Mouse (Mus musculus) testis, adult 2 months (tissue): ENCODE results near the gene Eif3b. TPM values are rescaled to one million over a fixed set of nuclear protein-coding genes. Genes with fewer than 3 reads are reported as not detected.

Experiments
- H3K27ac ChIP-seq: fragments of 200-500 bp; 2 replicates; pipeline ENCODE4 v1.5.1; 2012; ENCODE audit warnings: low read depth, low read length; ENCODE audit not compliant: control insufficient read depth, insufficient read depth
- H3K27me3 ChIP-seq: fragments of 200-500 bp; 2 replicates; pipeline ENCODE4 v1.6.1; 2012; ENCODE audit warnings: mild to moderate bottlenecking, low read length, moderate library complexity; ENCODE audit not compliant: control insufficient read depth, insufficient read depth
- H3K36me3 ChIP-seq: fragments of 200-500 bp; 2 replicates; pipeline ENCODE4 v1.6.1; 2012; ENCODE audit warnings: mild to moderate bottlenecking, low read length; ENCODE audit not compliant: control insufficient read depth, insufficient read depth
- H3K4me1 ChIP-seq: fragments of 200-500 bp; 2 replicates; pipeline ENCODE4 v1.6.1; 2012; ENCODE audit warnings: low read length; ENCODE audit not compliant: control insufficient read depth, insufficient read depth
- H3K4me3 ChIP-seq: fragments of 200-500 bp; 2 replicates; pipeline ENCODE4 v1.5.1; 2012; ENCODE audit warnings: low read depth, mild to moderate bottlenecking, low read length, moderate library complexity, mixed read lengths; ENCODE audit not compliant: control insufficient read depth
- CTCF ChIP-seq: fragments of 200-500 bp; IDR thresholded peaks from 2 replicates; pipeline ENCODE4 v1.5.1; 2012; ENCODE audit warnings: low read depth, mild to moderate bottlenecking, inconsistent platforms, low read length, moderate library complexity; ENCODE audit not compliant: control insufficient read depth, insufficient read depth, insufficient replicate concordance
- POLR2A ChIP-seq: fragments of 200-500 bp; IDR thresholded peaks from 2 replicates; pipeline ENCODE4 v1.6.1; 2012; ENCODE audit warnings: low read depth, mild to moderate bottlenecking, inconsistent platforms, low read length, moderate library complexity; ENCODE audit not compliant: control insufficient read depth
- polyA plus RNA-seq: library from polyadenylated mRNA; depleted of rRNA; stranded (reverse); fragments of >200 nt; gene quantifications from 2 replicates; pipeline ENCODE4 v1.2.3, GENCODE M21; 2012

Gene Eif3b
- polyA plus RNA-seq, 1 experiment, result 249 TPM

DNA sequence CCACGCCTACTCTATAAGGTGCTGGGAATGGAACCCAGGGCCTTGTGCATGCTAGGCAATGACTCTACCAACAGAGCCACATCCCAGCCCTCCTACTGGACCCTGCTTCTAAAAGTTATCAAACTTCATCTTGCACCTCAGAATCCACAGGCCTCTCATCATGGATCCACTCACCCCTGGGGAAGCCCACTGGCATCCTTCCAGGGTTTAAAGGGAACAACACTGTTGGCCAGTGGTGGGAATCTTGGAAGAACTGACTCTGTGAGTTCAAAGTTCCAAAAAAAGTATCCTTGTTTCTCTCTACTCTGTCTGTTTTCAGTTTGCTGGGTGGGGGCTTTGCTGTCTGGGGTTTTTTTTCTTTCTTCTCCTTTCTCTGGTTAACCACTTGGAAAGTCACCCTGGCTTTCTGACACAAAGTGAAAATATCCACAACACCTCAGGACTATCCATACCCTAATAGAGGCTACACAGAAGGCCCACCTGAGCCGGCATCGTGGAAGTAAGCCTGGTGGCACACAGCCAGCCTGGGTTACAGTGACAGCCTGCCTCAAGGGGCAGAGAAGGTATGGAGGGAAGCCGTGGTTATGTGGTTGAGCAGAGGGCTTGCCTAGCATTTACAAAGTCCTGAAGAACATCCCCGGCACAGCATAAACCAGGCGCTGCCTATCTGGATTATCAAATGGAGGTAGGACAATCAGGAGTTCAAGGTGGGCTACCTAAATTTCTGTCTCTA lies 40.8 kb upstream of the Eif3b start:
- Histone ChIP-seq H3K27ac (no peak overlapping the region), H3K4me3 (no peak overlapping the region), H3K4me1 (peaks cover 2% of the 10 kb centered on the region; the same call in 1 of the 2 replicates), H3K27me3 (no peaks in the 10 kb centered on the region), H3K36me3 (no peaks in the 10 kb centered on the region)
- TF ChIP-seq CTCF (no peak), POLR2A (no peak)

DNA sequence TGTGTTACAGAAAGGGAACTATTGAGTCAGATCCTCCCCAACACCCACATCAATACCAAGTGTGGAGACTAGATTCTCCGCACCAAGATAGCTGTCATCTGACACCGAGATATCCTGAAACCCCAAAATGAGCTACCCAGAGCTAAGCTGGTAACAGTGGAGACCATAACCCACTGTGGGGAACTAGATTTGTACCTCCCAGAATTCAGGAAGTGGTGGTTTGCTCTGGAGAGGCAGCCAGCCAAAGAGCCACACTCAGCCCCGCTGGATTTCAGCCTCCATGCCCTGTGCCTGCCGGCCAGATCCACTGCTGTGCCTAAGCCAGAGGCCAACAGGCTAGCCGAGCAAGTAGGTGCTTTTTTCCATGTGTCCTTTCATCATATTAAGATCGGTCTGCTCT lies 39.8 kb upstream of the Eif3b start:
- H3K27ac ChIP-seq, result no peak overlapping the region

DNA sequence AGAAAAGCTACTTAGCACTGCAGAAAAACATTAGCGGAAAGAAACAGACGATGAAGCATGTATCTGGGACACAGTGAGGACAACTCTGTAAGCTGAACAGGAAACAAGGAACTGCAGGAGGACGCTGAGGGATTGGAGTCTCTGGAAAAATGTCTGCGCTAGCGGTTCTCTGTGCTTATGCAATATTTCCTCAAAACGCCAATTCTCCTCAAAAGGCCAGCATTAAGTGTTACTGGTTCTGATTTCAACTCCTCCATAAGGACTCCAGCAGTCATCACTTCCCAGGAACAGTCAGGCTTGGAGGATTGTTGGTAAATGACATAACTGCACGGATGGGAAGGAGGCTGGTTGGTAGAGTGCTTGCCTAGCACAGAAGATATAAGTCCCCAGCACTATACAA lies 38.0 kb upstream of the Eif3b start:
- no peak overlapping the region for H3K4me3 ChIP-seq
- no peak overlapping the region for H3K27ac ChIP-seq
- no peaks in the 10 kb centered on the region for H3K27me3 ChIP-seq
- TF ChIP-seq POLR2A (no peak), CTCF (no peak)
- H3K36me3 ChIP-seq, result no peaks in the 10 kb centered on the region
- peaks cover 2% of the 10 kb centered on the region; the same call in 1 of the 2 replicates for H3K4me1 ChIP-seq

More for the DNA sequence above, 39.8 kb upstream of the Eif3b start:
- Histone ChIP-seq H3K36me3 (no peaks in the 10 kb centered on the region), H3K4me1 (peaks cover 4% of the 10 kb centered on the region), H3K4me3 (no peak overlapping the region), H3K27me3 (no peaks in the 10 kb centered on the region)
- TF ChIP-seq CTCF, result no peak
- TF ChIP-seq POLR2A, result no peak

DNA sequence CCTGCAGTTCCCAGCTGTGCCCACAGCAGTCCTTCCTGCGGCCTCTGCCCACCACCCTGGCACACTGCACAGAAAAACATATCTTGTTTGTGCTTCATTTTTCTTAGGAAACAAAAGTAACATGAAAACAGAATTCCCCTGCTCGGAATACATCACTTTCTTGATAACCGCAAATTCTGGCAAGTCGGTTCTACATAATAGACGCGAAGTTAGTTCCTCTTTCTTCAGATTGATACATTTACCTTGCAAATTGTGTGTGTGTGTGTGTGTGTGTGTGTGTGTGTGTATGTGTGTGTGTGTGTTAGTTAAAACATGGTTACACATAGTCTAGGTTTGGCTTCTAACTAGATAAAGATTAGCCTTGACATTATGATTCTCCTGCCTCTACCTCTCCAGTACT lies 36.4 kb upstream of the Eif3b start:
- no peak overlapping the region for H3K4me3 ChIP-seq
- no peak for TF ChIP-seq POLR2A
- TF ChIP-seq CTCF, result no peak
- H3K27ac ChIP-seq, result no peak overlapping the region
- peaks cover 2% of the 10 kb centered on the region; the same call in 1 of the 2 replicates for H3K4me1 ChIP-seq
- H3K36me3 ChIP-seq, result no peaks in the 10 kb centered on the region
- H3K27me3 ChIP-seq, result no peaks in the 10 kb centered on the region

DNA sequence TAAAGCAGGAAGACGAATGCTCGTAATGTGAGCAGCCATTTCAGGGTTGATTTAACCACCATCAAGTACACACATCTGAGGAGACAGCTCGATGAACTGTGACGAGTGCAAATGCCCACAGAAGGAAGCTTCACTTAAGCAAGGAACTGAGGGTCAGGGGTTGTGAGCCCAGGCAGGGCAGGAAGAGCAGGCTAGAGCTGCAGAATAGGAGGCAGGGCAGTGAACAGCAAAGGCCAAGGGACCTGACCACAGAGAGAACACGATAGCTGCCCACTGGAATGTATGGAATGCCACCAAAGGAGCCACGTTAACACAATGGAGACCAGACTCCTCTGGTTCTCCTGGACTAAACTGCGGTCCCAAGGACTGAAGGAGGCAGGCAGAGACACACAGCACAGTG lies 35.6 kb upstream of the Eif3b start:
- no peak overlapping the region for H3K27ac ChIP-seq
- no peaks in the 10 kb centered on the region for H3K27me3 ChIP-seq
- H3K4me1 ChIP-seq, result peaks cover 5% of the 10 kb centered on the region
- H3K36me3 ChIP-seq, result no peaks in the 10 kb centered on the region
- TF ChIP-seq CTCF (no peak), POLR2A (no peak)
- H3K4me3 ChIP-seq, result no peak overlapping the region

DNA sequence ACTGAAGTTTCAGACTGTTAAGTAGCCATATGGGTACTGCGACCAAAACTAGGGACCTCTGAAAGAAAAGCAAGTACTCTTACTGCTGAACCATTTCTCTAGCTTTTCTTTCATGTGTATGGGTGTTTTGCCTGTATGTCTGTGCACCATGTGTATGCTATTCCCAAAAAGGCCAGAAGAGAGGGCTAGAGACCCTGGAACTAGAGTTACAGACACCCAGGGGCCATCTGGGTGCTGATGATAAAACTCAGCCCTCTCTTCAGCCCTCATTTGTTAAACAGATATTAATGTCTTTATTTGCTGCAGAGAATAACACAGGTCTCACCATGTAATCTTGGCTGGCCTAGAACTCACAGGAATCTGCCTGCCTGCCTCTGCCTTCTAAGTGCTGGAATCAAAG lies 34.7 kb upstream of the Eif3b start:
- no peak overlapping the region for H3K4me3 ChIP-seq
- no peak for TF ChIP-seq CTCF
- H3K36me3 ChIP-seq, result no peaks in the 10 kb centered on the region
- H3K27me3 ChIP-seq, result no peaks in the 10 kb centered on the region
- no peak overlapping the region for H3K27ac ChIP-seq
- peaks cover 8% of the 10 kb centered on the region for H3K4me1 ChIP-seq

DNA sequence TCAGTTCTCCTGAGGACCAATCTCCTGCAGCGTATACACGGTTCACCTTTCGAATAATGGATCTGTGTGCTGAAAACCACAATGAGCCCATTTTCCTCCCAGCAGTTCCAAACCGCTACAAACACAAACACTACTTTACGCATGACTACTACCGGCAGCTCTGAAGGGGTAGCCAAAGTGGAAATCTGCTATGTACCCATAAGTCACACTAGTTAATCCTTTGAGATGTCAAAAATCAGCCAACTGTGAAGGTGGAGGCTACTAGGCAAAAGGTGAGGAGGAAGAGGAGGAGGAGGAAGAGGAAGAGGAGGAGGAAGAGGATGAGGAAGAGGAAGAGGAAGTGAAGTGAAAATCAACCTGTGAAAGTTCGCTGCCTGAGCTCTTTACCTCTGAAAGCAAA lies 31.9 kb upstream of the Eif3b start:
- no peak for TF ChIP-seq CTCF
- no peak for TF ChIP-seq POLR2A
- Histone ChIP-seq H3K27me3 (no peaks in the 10 kb centered on the region), H3K4me3 (no peak overlapping the region), H3K4me1 (peaks cover 9% of the 10 kb centered on the region), H3K27ac (no peak overlapping the region), H3K36me3 (no peaks in the 10 kb centered on the region)

DNA sequence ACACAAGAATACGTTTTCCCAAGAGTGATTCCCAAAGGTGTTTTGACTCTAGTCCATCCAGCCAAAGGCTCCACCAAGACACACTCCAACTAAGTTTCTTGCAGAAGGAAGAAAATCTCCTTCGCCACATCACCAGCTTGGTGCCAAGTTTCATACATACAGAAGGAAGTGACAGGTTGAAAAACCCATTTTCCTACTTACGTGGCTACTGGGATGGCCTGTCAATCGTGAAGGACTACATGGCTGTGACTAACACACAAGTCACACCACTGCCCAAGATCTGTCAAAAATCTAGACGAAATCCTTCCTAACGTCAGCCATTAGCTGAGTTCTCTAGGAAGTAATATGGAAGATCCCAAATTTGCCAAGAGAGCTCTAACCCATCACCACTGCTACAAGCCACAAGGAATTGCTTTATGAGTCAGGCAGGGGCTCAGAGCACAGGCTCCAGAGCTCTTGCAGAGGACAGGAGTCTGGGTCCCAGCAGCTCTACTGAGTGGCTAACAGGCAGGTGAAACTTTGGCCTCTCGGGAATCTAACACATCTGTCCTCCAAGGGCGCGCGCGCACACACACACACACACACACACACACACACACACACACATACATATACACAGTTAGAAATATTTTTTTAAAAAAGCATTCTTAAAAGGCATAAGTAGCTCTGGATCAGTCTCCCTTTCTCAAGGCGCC lies 31.2 kb upstream of the Eif3b start:
- TF ChIP-seq CTCF (no peak), POLR2A (no peak)
- Histone ChIP-seq H3K36me3 (no peaks in the 10 kb centered on the region), H3K4me3 (no peak overlapping the region), H3K27ac (no peak overlapping the region), H3K4me1 (peaks cover 9% of the 10 kb centered on the region), H3K27me3 (no peaks in the 10 kb centered on the region)
